Mouse (Mus musculus) MEL (cell line): ENCODE results near the gene Pygo2. TPM values are rescaled to one million over a fixed set of nuclear protein-coding genes. Genes with fewer than 3 reads are reported as not detected.

Experiments used
- DNase-seq: peaks from one replicate; pipeline ENCODE4 v3.0.0; 2011; ENCODE audit warnings: low read depth, low spot score
- H3K27ac ChIP-seq: 2 replicates; pipeline ENCODE4 v1.5.1; 2012; ENCODE audit warnings: low read depth, mild to moderate bottlenecking, control low read depth, low read length, moderate library complexity; ENCODE audit not compliant: control insufficient read depth
- H3K27me3 ChIP-seq, 2 experiments: fragments of 150-350 bp in 1 of 2; sonication (generic) in 1 of 2; 2 replicates each; pipeline ENCODE4 v1.6.1; 2012; ENCODE audit warnings: low read length in 2 of 2, mild to moderate bottlenecking in 2 of 2, improper control_type of control experiment in 1 of 2, moderate library complexity in 1 of 2; ENCODE audit not compliant: insufficient read depth in 2 of 2, control insufficient read depth in 1 of 2
- H3K36me3 ChIP-seq, 2 experiments: 2 replicates each; pipeline ENCODE4 v1.6.1; 2012 to 2014; ENCODE audit warnings: low read length in 2 of 2, improper control_type of control experiment in 1 of 2, inconsistent platforms in 1 of 2, mild to moderate bottlenecking in 1 of 2; ENCODE audit not compliant: insufficient read depth in 2 of 2, control insufficient read depth in 1 of 2
- H3K4me1 ChIP-seq, 2 experiments: fragments of 150-350 bp in 1 of 2; sonication (generic) in 1 of 2; 2 replicates each; pipeline ENCODE4 v1.6.1; 2012; ENCODE audit warnings: low read length in 2 of 2, improper control_type of control experiment in 1 of 2, mild to moderate bottlenecking in 1 of 2; ENCODE audit not compliant: insufficient read depth in 2 of 2, control insufficient read depth in 1 of 2
- H3K4me3 ChIP-seq, 2 experiments: fragments of 150-350 bp in 1 of 2; sonication (generic) in 1 of 2; 2 replicates each; pipeline ENCODE4 v1.5.1; 2012; ENCODE audit warnings: low read depth in 2 of 2, low read length in 2 of 2, mild to moderate bottlenecking in 2 of 2, moderate library complexity in 2 of 2, control low read depth in 1 of 2, improper control_type of control experiment in 1 of 2; ENCODE audit not compliant: control insufficient read depth in 1 of 2, insufficient read depth in 1 of 2
- H3K79me2 ChIP-seq: 2 replicates; pipeline ENCODE4 v1.6.1; 2012; ENCODE audit warnings: mild to moderate bottlenecking, low read length, moderate library complexity; ENCODE audit not compliant: control insufficient read depth, poor library complexity, insufficient read depth
- H3K9ac ChIP-seq: 2 replicates; pipeline ENCODE4 v1.6.1; 2012; ENCODE audit warnings: low read depth, mild to moderate bottlenecking, control low read depth, low read length, moderate library complexity; ENCODE audit not compliant: control insufficient read depth, poor library complexity, severe bottlenecking
- H3K9me3 ChIP-seq: fragments of 150-350 bp; sonication (generic); replicated peaks from 2 replicates; pipeline ENCODE4 v1.6.1; 2012; ENCODE audit warnings: mild to moderate bottlenecking, low read length, improper control_type of control experiment, moderate library complexity; ENCODE audit not compliant: insufficient read depth
- BHLHE40 ChIP-seq: IDR thresholded peaks from 2 replicates; pipeline ENCODE4 v1.6.1; 2012; ENCODE audit warnings: low read depth, mild to moderate bottlenecking, inconsistent platforms, low read length, improper control_type of control experiment, borderline replicate concordance
- CTCF ChIP-seq, 3 experiments: IDR thresholded peaks in 2 of 3; conservative IDR thresholded peaks in 1 of 3; 2 replicates each; pipeline ENCODE4 v1.5.1; 2011 to 2012; ENCODE audit warnings: low read length in 3 of 3, low read depth in 2 of 3, mild to moderate bottlenecking in 2 of 3, improper control_type of control experiment in 1 of 3, inconsistent platforms in 1 of 3, mixed read lengths in 1 of 3, moderate library complexity in 1 of 3; ENCODE audit not compliant: control insufficient read depth in 1 of 3, insufficient read depth in 1 of 3, poor library complexity in 1 of 3, severe bottlenecking in 1 of 3
- E2F4 ChIP-seq: IDR thresholded peaks from 2 replicates; pipeline ENCODE4 v1.6.1; 2011; ENCODE audit warnings: low read depth, low read length, improper control_type of control experiment, borderline replicate concordance
- ELF1 ChIP-seq: IDR thresholded peaks from 2 replicates; pipeline ENCODE4 v1.6.1; 2014; ENCODE audit warnings: low read depth, mild to moderate bottlenecking, inconsistent platforms, low read length, improper control_type of control experiment, moderate library complexity
- EP300 ChIP-seq, 2 experiments: IDR thresholded peaks; 2 replicates each; pipeline ENCODE4 v1.6.1; 2011; ENCODE audit warnings: improper control_type of control experiment in 2 of 2, low read length in 2 of 2, low read depth in 1 of 2, mild to moderate bottlenecking in 1 of 2
- GABPA ChIP-seq: IDR thresholded peaks from 2 replicates; pipeline ENCODE4 v1.6.1; 2012; ENCODE audit warnings: low read depth, mild to moderate bottlenecking, inconsistent platforms, low read length, improper control_type of control experiment, moderate library complexity
- MAFK ChIP-seq: IDR thresholded peaks from 2 replicates; pipeline ENCODE4 v1.6.1; 2011; ENCODE audit warnings: low read depth, mild to moderate bottlenecking, low read length, improper control_type of control experiment, borderline replicate concordance
- MAX ChIP-seq: IDR thresholded peaks from 2 replicates; pipeline ENCODE4 v1.6.1; 2011; ENCODE audit warnings: low read length, improper control_type of control experiment
- MYC ChIP-seq: IDR thresholded peaks from 2 replicates; pipeline ENCODE4 v1.6.1; 2011; ENCODE audit warnings: low read depth, mild to moderate bottlenecking, low read length, improper control_type of control experiment, moderate library complexity
- POLR2AphosphoS5 ChIP-seq: IDR thresholded peaks from 2 replicates; pipeline ENCODE4 v1.6.1; 2012; ENCODE audit warnings: low read depth, borderline replicate concordance, mild to moderate bottlenecking, inconsistent platforms, low read length, moderate library complexity, mixed read lengths
- RCOR1 ChIP-seq: IDR thresholded peaks from 2 replicates; pipeline ENCODE4 v1.6.1; 2012; ENCODE audit warnings: low read depth, mild to moderate bottlenecking, inconsistent platforms, low read length, improper control_type of control experiment
- SMC3 ChIP-seq: IDR thresholded peaks from 2 replicates; pipeline ENCODE4 v1.6.1; 2011; ENCODE audit warnings: low read depth, low read length, improper control_type of control experiment
- TAL1 ChIP-seq: IDR thresholded peaks from 2 replicates; pipeline ENCODE4 v1.6.1; 2012; ENCODE audit warnings: mild to moderate bottlenecking, inconsistent platforms, low read length, moderate library complexity, mixed read lengths
- TCF12 ChIP-seq: IDR thresholded peaks from 2 replicates; pipeline ENCODE4 v1.6.1; 2014; ENCODE audit warnings: low read depth, mild to moderate bottlenecking, inconsistent platforms, low read length, improper control_type of control experiment, moderate library complexity
- ZC3H11A ChIP-seq: IDR thresholded peaks from 2 replicates; pipeline ENCODE4 v1.6.1; 2012; ENCODE audit warnings: low read depth, mild to moderate bottlenecking, inconsistent platforms, low read length, improper control_type of control experiment
- ZNF384 ChIP-seq: IDR thresholded peaks from 2 replicates; pipeline ENCODE4 v1.6.1; 2012; ENCODE audit warnings: low read depth, mild to moderate bottlenecking, inconsistent platforms, low read length, improper control_type of control experiment
- polyA plus RNA-seq, 2 experiments: library from polyadenylated mRNA; stranded (reverse) in 1 of 2; unstranded in 1 of 2; fragments of >175 nt in 1 of 2; fragments of >200 nt in 1 of 2; gene quantifications; 2 replicates each; pipeline versions ENCODE4 v1.2.1 to v1.2.4; 2012; ENCODE audit warnings: low replicate concordance in 2 of 2, low read depth in 1 of 2; ENCODE audit not compliant: insufficient read length in 2 of 2, insufficient read depth in 1 of 2, missing spikeins in 1 of 2
- total RNA-seq: library from RNA; depleted of rRNA; stranded (reverse); fragments of 300-350 nt; gene quantifications from 2 replicates; pipeline ENCODE4 v1.2.3, GENCODE M21; 2012

The Pygo2 gene
- total and polyA plus RNA-seq, 3 experiments = 50.3 to 61.1 TPM; not detected in 1

DNA sequence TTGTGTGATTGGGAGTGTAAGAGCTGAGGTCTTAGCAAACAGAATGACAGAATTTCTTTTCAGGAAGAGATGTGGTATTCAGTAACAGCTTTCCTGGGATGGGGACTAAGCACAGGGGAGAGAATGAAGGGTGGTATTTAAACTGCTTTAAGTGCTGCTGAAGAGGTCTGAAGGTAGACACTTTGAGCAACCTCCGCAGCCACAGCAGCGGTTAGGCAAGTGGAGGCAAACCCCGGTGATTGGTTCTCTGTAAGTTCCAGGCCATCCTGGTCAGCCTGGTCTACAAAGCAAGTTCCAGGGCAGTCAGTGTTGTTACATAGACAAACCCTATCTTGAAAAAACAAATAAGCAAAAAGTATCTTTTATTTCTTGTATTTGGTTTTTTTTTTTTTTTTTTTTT, 10.0 kb upstream of the Pygo2 start:
- Histone ChIP-seq H3K9ac (peak overlapping the region; percentile 76; the same call in 1 of the 2 replicates), H3K36me3 (peaks cover 13 to 56% of the 10 kb centered on the region in 2 experiments), H3K27me3 (no peaks in the 10 kb centered on the region), H3K4me1 (peaks cover 27 to 57% of the 10 kb centered on the region in 2 experiments), H3K27ac (no peak overlapping the region), H3K9me3 (no peaks in the 10 kb centered on the region), H3K4me3 (peak overlapping the region in 1 of 2 experiments; percentile 82; a peak in 1 of 4 replicates), H3K79me2 (peaks cover 48% of the 10 kb centered on the region)
- DNase-seq = no peak
- TF ChIP-seq TCF12 (no peak), ELF1 (no peak), GABPA (no peak), TAL1 (no peak), MYC (no peak), BHLHE40 (no peak), MAX (no peak), CTCF (IDR thresholded peaks at IDR 0.05 in 2 of 3, conservative IDR thresholded peaks at IDR 0.05 in 1 of 3; ENCODE audit: control insufficient read depth in 1 of 3, insufficient read depth in 1 of 3, low read depth in 2 of 3, low read length in 3 of 3, poor library complexity in 1 of 3, severe bottlenecking in 1 of 3) (no peak), E2F4 (no peak), SMC3 (no peak)

DNA sequence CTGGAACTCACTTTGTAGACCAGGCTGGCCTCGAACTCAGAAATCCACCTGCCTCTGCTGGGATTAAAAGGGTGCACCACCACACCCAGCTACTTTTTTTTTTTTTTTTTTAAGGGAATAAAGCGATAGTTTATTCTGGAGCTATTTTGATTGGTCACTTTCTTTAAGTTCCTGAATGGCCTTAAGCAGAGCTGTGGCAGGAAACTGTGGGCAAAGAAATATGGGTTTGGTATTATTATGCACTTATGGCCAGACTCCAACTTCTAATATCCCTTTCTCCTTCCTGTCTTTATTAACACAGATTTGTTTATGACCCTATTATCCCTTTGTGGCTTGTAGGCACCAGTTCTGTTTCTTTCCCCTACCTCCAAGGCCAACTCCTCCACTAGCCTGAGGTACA, 9.6 kb upstream of the Pygo2 start:
- Histone ChIP-seq H3K27me3 (no peaks in the 10 kb centered on the region), H3K4me3 (no peak overlapping the region), H3K36me3 (peaks cover 12 to 57% of the 10 kb centered on the region in 2 experiments), H3K27ac (no peak overlapping the region), H3K9me3 (no peaks in the 10 kb centered on the region), H3K9ac (no peak overlapping the region), H3K4me1 (peaks cover 27 to 57% of the 10 kb centered on the region in 2 experiments), H3K79me2 (peaks cover 48% of the 10 kb centered on the region)
- TF ChIP-seq EP300 (IDR thresholded peaks at IDR 0.05; ENCODE audit: low read depth in 1 of 2, low read length in 2 of 2) (no peak), RCOR1 (no peak), TCF12 (no peak), ZC3H11A (no peak), POLR2AphosphoS5 (no peak), ZNF384 (peak; percentile 50; the same call in 1 of the 2 replicates), MAFK (no peak)
- DNase-seq = no peak
